Mouse (Mus musculus) olfactory bulb, adult 2 months (tissue): Measurements from ENCODE around the gene Irf4.

ENCODE experiments used
- CTCF ChIP-seq: fragments of 200-500 bp; IDR thresholded peaks from 2 replicates; pipeline ENCODE4 v1.5.1; 2012; ENCODE audit warnings: low read depth, mild to moderate bottlenecking, low read length, moderate library complexity; ENCODE audit not compliant: insufficient read depth
- POLR2A ChIP-seq: fragments of 200-500 bp; IDR thresholded peaks from 2 replicates; pipeline ENCODE4 v1.6.1; 2012; ENCODE audit warnings: mild to moderate bottlenecking, low read depth, low read length, moderate library complexity; ENCODE audit not compliant: insufficient read depth

- TF ChIP-seq CTCF: no peak
- TF ChIP-seq POLR2A: no peak
Observed at GRCm38 (mm10) chr13:30738310-30738840, 10.7 kb upstream of the Irf4 start.
